Mouse (Mus musculus): ENCODE measurements around the gene Epo. TPM values are rescaled to one million over a fixed set of nuclear protein-coding genes. Genes with fewer than 3 reads are reported as not detected.

Epo gene
- total and polyA plus RNA-seq, 3 experiments = not detected

- no peak overlapping the region for H3K4me3 ChIP-seq (replicated peaks in 1 of 3; ENCODE audit: low read depth in 2 of 3, low read length in 2 of 3, poor library complexity in 1 of 3)
- H3K79me2 ChIP-seq (replicated peaks; ENCODE audit: control insufficient read depth, extremely low read depth, insufficient read depth, poor library complexity, severe bottlenecking) = peaks cover 28% of the 10 kb centered on the region
- in situ Hi-C loops (cut with MboI; ENCODE audit: low pct_ligation_motif_present, low pct_unique_long_range_greater_than_20kb, low sequenced_read_pairs) = loop anchor here (5.0 kb wide), 1 partner anchor 33 kb away; the partner anchor contains the start of gene Tfr2
- dilution Hi-C loops (cut with MboI; ENCODE audit: extremely low pct_ligation_motif_present, extremely low pct_unique_long_range_greater_than_20kb, low sequenced_read_pairs) = no loop called here
- H3K27ac ChIP-seq (ENCODE audit: insufficient read depth, low read depth) = no peak overlapping the region
- H3K36me3 ChIP-seq (replicated peaks in 1 of 2; ENCODE audit: control insufficient read depth in 1 of 2, insufficient read depth in 1 of 2, low read length in 1 of 2) = peaks cover 4 to 7% of the 10 kb centered on the region in 2 experiments
- no peaks in the 10 kb centered on the region for H3K9me3 ChIP-seq (replicated peaks; ENCODE audit: low read length)
- no peak overlapping the region for H3K9ac ChIP-seq (ENCODE audit: insufficient read depth, low read depth)
- no peak for DNase-seq (ENCODE audit: extremely low read depth)
- H3K4me2 ChIP-seq (ENCODE audit: insufficient read depth, low read depth, poor library complexity, severe bottlenecking) = no peak overlapping the region
- peaks cover 3 to 21% of the 10 kb centered on the region in 2 experiments; a peak in 3 of 4 replicates for H3K4me1 ChIP-seq (ENCODE audit: control insufficient read depth in 1 of 2, insufficient read depth in 2 of 2)
- peaks cover 1% of the 10 kb centered on the region for H3K27me3 ChIP-seq (replicated peaks)
- no peak for TF ChIP-seq GABPA (IDR thresholded peaks at IDR 0.05; ENCODE audit: insufficient replicate concordance, low read depth, low read length)
- no peak for TF ChIP-seq USF2 (conservative IDR thresholded peaks at IDR 0.05; ENCODE audit: low read depth, low read length)
- no peak for TF ChIP-seq POLR2AphosphoS2 (IDR thresholded peaks at IDR 0.05; ENCODE audit: low read depth, low read length)
- TF ChIP-seq SIN3A (IDR thresholded peaks at IDR 0.05; ENCODE audit: low read length) = no peak
- no peak for TF ChIP-seq MAFK (IDR thresholded peaks at IDR 0.05; ENCODE audit: insufficient replicate concordance, low read length)
Observed at GRCm38 (mm10) chr5:137534762-137535161, 1.7 kb upstream of the Epo start.

GRCm38 (mm10) chr5:137532808-137533116 lies 280 bp downstream of the Epo start:
- in situ Hi-C loops (cut with MboI; ENCODE audit: low pct_ligation_motif_present, low pct_unique_long_range_greater_than_20kb, low sequenced_read_pairs) = loop anchor here (5.0 kb wide), 1 partner anchor 35 kb away; the partner anchor contains the start of gene Tfr2
- dilution Hi-C loops (cut with MboI; ENCODE audit: extremely low pct_ligation_motif_present, extremely low pct_unique_long_range_greater_than_20kb, low sequenced_read_pairs) = no loop called here
- Histone ChIP-seq H3K4me3 (replicated peaks in 1 of 3; ENCODE audit: low read depth in 2 of 3, low read length in 2 of 3, poor library complexity in 1 of 3) (peak overlapping the region; percentile 79 to 93 (median 93)), H3K27ac (ENCODE audit: insufficient read depth, low read depth) (peak overlapping the region; percentile 65), H3K9me3 (replicated peaks; ENCODE audit: low read length) (no peaks in the 10 kb centered on the region), H3K4me1 (ENCODE audit: control insufficient read depth in 1 of 2, insufficient read depth in 2 of 2) (peaks cover 3 to 35% of the 10 kb centered on the region in 2 experiments; a peak in 3 of 4 replicates), H3K9ac (ENCODE audit: insufficient read depth, low read depth) (peak overlapping the region; percentile 96), H3K4me2 (ENCODE audit: insufficient read depth, low read depth, poor library complexity, severe bottlenecking) (peak overlapping the region; percentile 81), H3K79me2 (replicated peaks; ENCODE audit: control insufficient read depth, extremely low read depth, insufficient read depth, poor library complexity, severe bottlenecking) (peaks cover 29% of the 10 kb centered on the region), H3K27me3 (replicated peaks) (peaks cover 1% of the 10 kb centered on the region), H3K36me3 (replicated peaks in 1 of 2; ENCODE audit: control insufficient read depth in 1 of 2, insufficient read depth in 1 of 2, low read length in 1 of 2) (peaks cover 23 to 27% of the 10 kb centered on the region in 2 experiments)
- no peak for TF ChIP-seq MYC (IDR thresholded peaks at IDR 0.05; ENCODE audit: low read depth, low read length)
- TF ChIP-seq ELF1 (IDR thresholded peaks at IDR 0.05; ENCODE audit: low read depth, low read length) = peak; percentile 76
- DNase-seq (ENCODE audit: extremely low read depth) = no peak

DNA sequence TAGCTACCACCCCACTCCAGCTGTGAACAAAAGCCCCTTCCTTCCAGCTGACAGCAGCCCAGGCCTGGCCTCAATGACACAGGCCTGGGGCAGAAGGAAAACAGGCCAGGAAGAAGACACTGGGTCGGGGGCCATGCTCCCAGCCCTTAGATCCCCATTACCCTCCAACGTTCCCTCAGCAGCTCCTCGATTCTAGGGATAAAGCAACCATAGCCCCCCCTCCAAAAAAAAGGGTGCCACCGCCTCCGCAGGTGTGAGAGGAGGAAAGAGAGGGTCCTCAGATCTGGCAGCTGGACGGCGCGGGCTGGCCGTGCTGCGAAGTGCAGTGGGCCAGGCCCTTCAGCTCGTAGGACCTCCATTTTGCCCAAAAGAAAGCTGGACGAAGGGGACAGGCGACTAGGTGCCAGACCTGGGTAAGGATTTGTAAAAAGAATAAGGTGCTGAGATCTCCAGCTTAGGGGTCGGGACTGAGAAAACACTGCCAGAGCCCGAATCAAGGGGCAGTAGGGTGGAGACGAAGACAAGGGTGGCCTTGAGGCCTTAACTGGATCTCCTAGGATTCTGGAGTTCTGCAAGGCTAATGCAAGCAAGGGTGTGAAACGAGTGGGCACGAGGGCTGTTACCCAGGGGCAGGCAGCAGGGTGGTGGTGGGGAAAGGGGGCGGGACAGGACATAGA lies 773 bp downstream of the Epo start:
- DNase-seq (ENCODE audit: extremely low read depth) = peak; percentile 14
- peaks cover 1% of the 10 kb centered on the region for H3K27me3 ChIP-seq (replicated peaks)
- in situ Hi-C loops (cut with MboI; ENCODE audit: low pct_ligation_motif_present, low pct_unique_long_range_greater_than_20kb, low sequenced_read_pairs) = loop anchor here (5.0 kb wide), 1 partner anchor 35 kb away; the partner anchor contains the start of gene Tfr2
- H3K9me3 ChIP-seq (replicated peaks; ENCODE audit: low read length) = no peaks in the 10 kb centered on the region
- peaks cover 3 to 37% of the 10 kb centered on the region in 2 experiments; a peak in 3 of 4 replicates for H3K4me1 ChIP-seq (ENCODE audit: control insufficient read depth in 1 of 2, insufficient read depth in 2 of 2)
- H3K36me3 ChIP-seq (replicated peaks in 1 of 2; ENCODE audit: control insufficient read depth in 1 of 2, insufficient read depth in 1 of 2, low read length in 1 of 2) = peaks cover 27 to 32% of the 10 kb centered on the region in 2 experiments
- peak overlapping the region; percentile 79 to 93 (median 93) for H3K4me3 ChIP-seq (replicated peaks in 1 of 3; ENCODE audit: low read depth in 2 of 3, low read length in 2 of 3, poor library complexity in 1 of 3)
- peaks cover 29% of the 10 kb centered on the region for H3K79me2 ChIP-seq (replicated peaks; ENCODE audit: control insufficient read depth, extremely low read depth, insufficient read depth, poor library complexity, severe bottlenecking)
- peak overlapping the region; percentile 44; the same call in 1 of the 2 replicates for H3K27ac ChIP-seq (ENCODE audit: insufficient read depth, low read depth)
- H3K4me2 ChIP-seq (ENCODE audit: insufficient read depth, low read depth, poor library complexity, severe bottlenecking) = peak overlapping the region; percentile 81
- peak overlapping the region; percentile 96 for H3K9ac ChIP-seq (ENCODE audit: insufficient read depth, low read depth)
- dilution Hi-C loops (cut with MboI; ENCODE audit: extremely low pct_ligation_motif_present, extremely low pct_unique_long_range_greater_than_20kb, low sequenced_read_pairs) = no loop called here
- TF ChIP-seq NELFE (IDR thresholded peaks at IDR 0.05; ENCODE audit: low read depth, low read length) (no peak), MXI1 (IDR thresholded peaks at IDR 0.05; ENCODE audit: low read depth, low read length) (peak; percentile 38; the same call in 1 of the 2 replicates), SIN3A (IDR thresholded peaks at IDR 0.05; ENCODE audit: low read length) (peak; percentile 46; the same call in 1 of the 2 replicates)
